Mouse (Mus musculus) heart, embryonic 12.5 days (tissue): ENCODE measurements around the gene Anxa4. TPM values are rescaled to one million over a fixed set of nuclear protein-coding genes. Genes with fewer than 3 reads are reported as not detected.

Experiments
- ATAC-seq: fragments of 200-750 bp; cut with Nextera tagmentation; 2 replicates; pipeline ENCODE4 v1.8.0; 2017; ENCODE audit warnings: moderate TSS enrichment, moderate library complexity; ENCODE audit not compliant: insufficient number of reproducible peaks, low FRiP score
- H3K27ac ChIP-seq: fragments of 300-500 bp; sonication (generic); 2 replicates; pipeline ENCODE4 v1.5.1; 2016; ENCODE audit warnings: mild to moderate bottlenecking, moderate library complexity; ENCODE audit not compliant: poor library complexity, severe bottlenecking
- H3K27me3 ChIP-seq: fragments of 300-500 bp; sonication (generic); replicated peaks from 2 replicates; pipeline ENCODE4 v1.6.1; 2016; ENCODE audit warnings: mild to moderate bottlenecking, moderate library complexity
- H3K36me3 ChIP-seq: fragments of 300-500 bp; sonication (generic); 2 replicates; pipeline ENCODE4 v1.6.1; 2016; ENCODE audit warnings: mild to moderate bottlenecking, moderate library complexity
- H3K4me1 ChIP-seq: fragments of 300-500 bp; sonication (generic); replicated peaks from 2 replicates; pipeline ENCODE4 v1.6.1; 2016; ENCODE audit warnings: mild to moderate bottlenecking
- H3K4me2 ChIP-seq: fragments of 300-500 bp; sonication (generic); 2 replicates; pipeline ENCODE4 v1.6.1; 2016; ENCODE audit warnings: mild to moderate bottlenecking, moderate library complexity
- H3K4me3 ChIP-seq: fragments of 300-500 bp; sonication (generic); 2 replicates; pipeline ENCODE4 v1.5.1; 2016; ENCODE audit warnings: mild to moderate bottlenecking
- H3K9ac ChIP-seq: fragments of 300-500 bp; sonication (generic); 2 replicates; pipeline ENCODE4 v1.6.1; 2016; ENCODE audit warnings: mild to moderate bottlenecking, moderate library complexity
- H3K9me3 ChIP-seq: fragments of 300-500 bp; sonication (generic); replicated peaks from 2 replicates; pipeline ENCODE4 v1.6.1; 2016; ENCODE audit warnings: mild to moderate bottlenecking, moderate library complexity
- WGBS: fragments of 180-500 bp; shearing (Covaris S2); methylation state at CpG from one replicate; pipeline ENCODE4 v1.1.7; 2016; 5-methylcytosine and 5-hydroxymethylcytosine counted together
- polyA plus RNA-seq: library from polyadenylated mRNA; unstranded; fragments of >200 nt; fragmentation: Nextera tagmentation; extraction: Ambion mirVana; gene quantifications from 2 replicates; pipeline ENCODE4 v1.2.1, GENCODE M21; 2016

Anxa4 gene
- polyA plus RNA-seq, 1 experiment from 2014 or later = 17.6 TPM

DNA sequence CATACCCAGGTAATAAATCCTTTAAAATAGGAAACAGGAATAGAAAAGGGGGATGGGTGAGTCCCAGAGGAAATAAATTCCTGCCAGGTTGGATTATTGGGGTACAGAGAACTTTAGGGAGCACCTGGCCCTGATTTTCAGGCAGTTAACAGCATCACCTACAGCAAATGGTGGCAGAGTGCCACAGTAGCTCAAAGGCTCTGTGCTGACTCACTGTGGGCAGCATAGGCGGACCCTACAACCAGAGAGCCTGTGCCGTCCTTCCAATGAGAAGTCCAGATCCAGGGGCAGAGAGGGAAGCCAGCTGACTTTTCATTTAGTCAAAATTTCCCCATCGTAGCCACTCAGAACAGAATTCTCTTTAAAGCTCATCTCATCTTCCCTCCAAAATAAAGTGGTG lies 16.2 kb downstream of the Anxa4 start:
- no peak for ATAC-seq
- Histone ChIP-seq H3K36me3 (no peaks in the 10 kb centered on the region), H3K27me3 (no peaks in the 10 kb centered on the region), H3K4me3 (no peak overlapping the region), H3K9me3 (no peaks in the 10 kb centered on the region), H3K4me2 (no peak overlapping the region), H3K27ac (no peak overlapping the region), H3K4me1 (peaks cover 12% of the 10 kb centered on the region), H3K9ac (no peak overlapping the region)
- 81% methylated on average over 3 of the region's 3 CpGs for WGBS

DNA sequence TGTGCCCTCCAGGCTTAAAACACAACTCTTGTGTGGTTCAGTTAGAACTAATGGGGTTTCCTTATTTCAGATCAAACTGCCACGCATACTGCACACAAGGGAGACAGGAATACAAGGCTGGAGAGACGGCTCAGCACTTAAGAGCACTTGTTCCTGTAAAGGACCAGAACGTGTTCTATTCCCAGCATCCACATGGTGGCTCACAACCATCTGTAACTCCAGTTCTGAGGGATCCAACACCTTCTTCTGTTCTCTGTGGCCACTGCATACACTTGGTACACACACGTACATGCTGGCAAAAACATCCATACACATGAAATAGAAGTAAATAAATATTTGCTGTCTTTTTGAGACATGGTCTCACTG lies 16.7 kb downstream of the Anxa4 start:
- no peaks in the 10 kb centered on the region for H3K9me3 ChIP-seq
- H3K27me3 ChIP-seq = no peaks in the 10 kb centered on the region
- no peak overlapping the region for H3K4me2 ChIP-seq
- H3K27ac ChIP-seq = no peak overlapping the region
- no peak overlapping the region for H3K4me3 ChIP-seq
- H3K4me1 ChIP-seq = peaks cover 12% of the 10 kb centered on the region
- H3K9ac ChIP-seq = no peak overlapping the region
- H3K36me3 ChIP-seq = no peaks in the 10 kb centered on the region
- 43% methylated on average over 4 of the region's 4 CpGs for WGBS
- no peak for ATAC-seq

DNA sequence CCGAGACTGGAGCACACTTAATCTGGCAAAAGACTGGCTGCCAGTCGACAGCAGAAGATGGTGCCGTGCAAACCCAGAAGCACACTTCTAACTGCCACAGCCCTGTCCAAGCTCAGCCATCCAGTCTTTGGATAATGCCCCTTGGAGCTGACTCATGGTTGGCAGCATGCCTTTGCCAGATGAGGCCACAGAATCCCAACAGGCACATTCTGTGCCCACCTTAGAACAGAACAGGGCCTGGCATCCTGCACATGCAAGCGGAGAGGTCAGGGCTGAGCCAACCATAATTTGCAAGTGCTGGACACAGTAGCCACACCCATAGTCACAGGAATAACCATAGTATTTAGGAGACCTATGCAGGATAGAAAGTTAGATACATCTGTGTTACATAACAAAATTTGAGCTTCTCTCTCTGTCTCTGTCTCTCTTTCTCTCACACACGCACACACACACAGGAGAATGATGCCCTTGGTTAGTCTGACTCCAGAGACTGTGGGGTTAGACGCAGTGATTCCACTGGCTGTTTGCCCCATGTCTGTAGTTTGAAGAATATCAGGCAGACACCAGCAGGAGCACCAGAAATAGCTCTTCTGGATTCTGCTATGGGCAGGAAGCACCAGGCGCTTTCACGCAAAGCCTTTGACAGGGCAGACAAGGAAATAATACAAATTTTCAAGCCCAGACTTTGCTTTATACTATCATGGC lies 17.2 kb downstream of the Anxa4 start:
- H3K4me2 ChIP-seq = no peak overlapping the region

DNA sequence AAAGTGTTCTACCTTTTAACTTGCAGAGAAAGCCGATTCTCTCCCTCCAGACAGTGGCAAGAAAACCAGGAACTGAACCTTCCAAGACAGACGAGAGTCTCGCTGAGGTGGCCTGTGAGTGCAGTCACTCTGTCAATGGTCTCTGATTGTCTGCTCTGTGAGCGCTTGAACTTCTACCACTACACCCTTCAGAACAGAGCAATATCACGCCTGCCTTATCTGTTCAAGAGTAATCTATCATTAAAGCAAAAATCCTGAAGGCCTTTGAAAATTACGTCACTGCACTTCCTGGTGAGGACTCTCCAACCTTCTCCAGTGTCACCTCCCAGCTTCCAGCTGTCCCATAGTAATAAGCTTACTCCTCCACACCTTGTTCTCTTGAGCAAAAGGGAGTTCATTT lies 18.4 kb downstream of the Anxa4 start:
- H3K9ac ChIP-seq = no peak overlapping the region
- H3K9me3 ChIP-seq = no peaks in the 10 kb centered on the region
- 59% methylated on average over 6 of the region's 6 CpGs for WGBS
- H3K27ac ChIP-seq = no peak overlapping the region
- no peak overlapping the region for H3K4me3 ChIP-seq
- H3K27me3 ChIP-seq = no peaks in the 10 kb centered on the region
- peaks cover 12% of the 10 kb centered on the region for H3K4me1 ChIP-seq
- ATAC-seq = no peak
- H3K36me3 ChIP-seq = no peaks in the 10 kb centered on the region
- no peak overlapping the region for H3K4me2 ChIP-seq

More for the DNA sequence above, 17.2 kb downstream of the Anxa4 start:
- Histone ChIP-seq H3K4me3 (no peak overlapping the region), H3K36me3 (no peaks in the 10 kb centered on the region), H3K9ac (no peak overlapping the region), H3K9me3 (no peaks in the 10 kb centered on the region), H3K27ac (no peak overlapping the region), H3K27me3 (no peaks in the 10 kb centered on the region), H3K4me1 (peaks cover 12% of the 10 kb centered on the region)
- ATAC-seq = no peak
- WGBS = 65% methylated on average over 8 of the region's 8 CpGs

DNA sequence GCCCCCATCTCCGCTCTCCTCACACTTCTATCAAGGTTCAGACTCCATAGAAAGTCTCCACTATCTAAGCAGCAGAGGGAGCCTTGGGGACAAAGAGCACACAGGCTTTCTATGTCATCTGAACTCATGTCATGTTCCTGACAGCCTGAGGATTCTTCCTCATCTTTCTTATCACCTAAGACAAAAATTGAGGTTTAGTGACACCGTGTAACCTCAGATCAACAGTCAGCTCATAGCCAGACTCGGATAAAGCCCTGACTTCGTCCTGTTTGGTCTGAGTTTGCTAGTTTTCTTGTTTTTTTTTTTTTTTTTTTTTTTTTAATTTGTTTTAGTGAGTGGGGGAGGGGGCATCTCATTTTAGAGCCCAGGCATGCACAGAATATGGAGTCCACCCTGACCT lies 19.6 kb downstream of the Anxa4 start:
- Histone ChIP-seq H3K4me2 (no peak overlapping the region), H3K36me3 (no peaks in the 10 kb centered on the region), H3K4me3 (no peak overlapping the region), H3K9ac (no peak overlapping the region), H3K27me3 (no peaks in the 10 kb centered on the region), H3K4me1 (peaks cover 12% of the 10 kb centered on the region), H3K27ac (no peak overlapping the region), H3K9me3 (no peaks in the 10 kb centered on the region)
- WGBS = 73% methylated on average over 4 of the region's 4 CpGs
- no peak for ATAC-seq

DNA sequence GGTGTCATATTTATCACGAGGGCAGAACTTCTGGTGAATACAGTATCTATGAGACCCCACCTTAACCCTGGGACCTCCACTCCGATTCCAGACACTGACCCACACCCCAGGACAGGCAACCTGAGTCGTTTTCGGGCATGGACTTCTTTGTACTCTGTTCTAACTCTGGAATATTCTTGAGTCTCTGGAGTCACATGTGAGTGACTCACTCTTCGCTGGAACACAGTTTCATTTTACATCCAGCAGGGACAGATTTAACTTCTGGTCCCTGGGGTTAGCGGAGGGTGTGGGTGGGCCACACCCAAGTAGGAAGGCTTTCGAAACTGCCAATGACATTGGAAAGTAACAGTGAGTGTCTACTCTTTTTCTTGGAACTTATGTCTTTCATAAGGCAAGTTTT lies 20.8 kb downstream of the Anxa4 start:
- no peak for ATAC-seq
- H3K9ac ChIP-seq = no peak overlapping the region
- 74% methylated on average over 7 of the region's 7 CpGs for WGBS
- no peaks in the 10 kb centered on the region for H3K27me3 ChIP-seq
- H3K9me3 ChIP-seq = no peaks in the 10 kb centered on the region
- H3K36me3 ChIP-seq = no peaks in the 10 kb centered on the region
- no peak overlapping the region for H3K4me2 ChIP-seq
- H3K27ac ChIP-seq = no peak overlapping the region
- peaks cover 12% of the 10 kb centered on the region for H3K4me1 ChIP-seq
- H3K4me3 ChIP-seq = no peak overlapping the region

DNA sequence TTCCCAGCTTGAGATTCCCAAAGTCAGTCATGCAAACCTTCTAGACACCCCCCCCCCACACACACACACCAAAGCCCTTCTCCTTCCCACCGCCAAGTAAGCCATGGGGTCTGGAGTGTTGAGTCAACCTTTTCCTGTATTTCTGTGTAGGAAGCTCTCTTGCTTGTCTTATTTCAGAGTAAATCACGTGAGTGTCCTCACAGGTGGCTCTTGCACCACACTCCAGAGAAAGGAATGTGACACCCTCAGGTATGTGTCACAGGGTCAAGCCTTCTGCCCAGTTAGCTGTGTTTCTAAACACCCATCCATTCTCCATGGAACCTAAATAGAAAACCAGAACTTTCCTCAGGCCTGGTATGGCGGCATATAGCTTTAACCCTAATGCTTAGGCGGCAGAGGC lies 24.4 kb downstream of the Anxa4 start:
- H3K4me2 ChIP-seq = no peak overlapping the region
- no peaks in the 10 kb centered on the region for H3K4me1 ChIP-seq
- no peak for ATAC-seq
- H3K27me3 ChIP-seq = no peaks in the 10 kb centered on the region
- H3K9me3 ChIP-seq = no peaks in the 10 kb centered on the region
- no peaks in the 10 kb centered on the region; the same call in 1 of the 2 replicates for H3K36me3 ChIP-seq
- H3K27ac ChIP-seq = no peak overlapping the region
- WGBS = 82% methylated on average over 4 of the region's 4 CpGs
- no peak overlapping the region for H3K9ac ChIP-seq
- no peak overlapping the region for H3K4me3 ChIP-seq

DNA sequence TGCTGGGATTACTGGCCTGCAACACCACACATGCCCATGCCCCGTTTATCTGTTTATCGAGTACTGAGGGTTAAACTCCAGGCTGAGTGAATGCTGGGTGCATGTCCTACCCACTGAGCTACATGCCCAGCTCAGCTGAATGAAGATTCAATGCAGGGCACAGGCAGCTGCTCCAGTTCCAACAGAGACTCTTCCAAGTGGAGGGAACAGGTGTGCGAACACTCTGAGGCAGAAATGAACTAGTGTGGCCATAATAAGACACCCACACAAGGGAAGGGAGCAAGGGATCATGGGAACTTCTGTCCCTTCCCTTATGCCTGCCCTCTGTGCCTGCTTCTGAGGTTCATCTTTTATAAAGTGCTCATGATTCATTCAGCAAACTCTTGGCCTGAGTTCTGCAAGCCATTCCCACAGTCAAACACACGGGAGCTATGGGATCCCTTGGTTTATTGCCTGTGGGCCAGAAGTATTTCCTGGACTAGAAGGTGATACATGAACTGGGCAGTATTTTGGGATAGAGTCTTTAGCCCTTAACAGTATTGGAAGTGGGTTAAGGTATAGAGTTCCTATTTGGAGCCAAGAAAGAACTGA lies 25.1 kb downstream of the Anxa4 start:
- no peak for ATAC-seq
- WGBS = 77% methylated on average over 4 of the region's 4 CpGs
- H3K9me3 ChIP-seq = no peaks in the 10 kb centered on the region

DNA sequence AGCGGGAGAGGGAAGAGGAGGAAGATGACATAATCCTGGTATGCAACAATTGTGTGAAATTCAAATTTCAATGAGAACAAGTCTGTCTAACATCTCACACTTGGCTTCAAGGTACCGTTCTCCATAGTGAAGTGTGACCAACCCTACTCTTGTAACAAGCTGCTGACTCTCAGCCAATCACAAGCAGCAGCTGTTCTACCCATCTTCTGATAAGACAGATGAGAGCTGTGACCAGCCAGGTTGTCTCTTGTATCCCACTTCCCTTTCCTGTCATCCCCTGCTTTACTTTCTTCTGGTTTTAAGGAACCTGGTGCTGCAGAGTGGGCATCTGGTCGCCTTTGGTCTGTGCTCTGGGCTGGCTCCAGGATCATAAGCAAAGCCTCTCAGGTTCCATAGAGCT lies 25.9 kb downstream of the Anxa4 start:
- Histone ChIP-seq H3K27me3 (no peaks in the 10 kb centered on the region), H3K4me1 (no peaks in the 10 kb centered on the region), H3K9ac (no peak overlapping the region), H3K4me3 (no peak overlapping the region), H3K27ac (no peak overlapping the region), H3K9me3 (no peaks in the 10 kb centered on the region), H3K4me2 (no peak overlapping the region), H3K36me3 (no peaks in the 10 kb centered on the region; the same call in 1 of the 2 replicates)
- WGBS = 65% methylated on average over 3 of the region's 3 CpGs
- no peak for ATAC-seq

More for the DNA sequence above, 25.1 kb downstream of the Anxa4 start:
- no peak overlapping the region for H3K4me2 ChIP-seq
- H3K4me3 ChIP-seq = no peak overlapping the region
- no peak overlapping the region for H3K9ac ChIP-seq
- H3K36me3 ChIP-seq = no peaks in the 10 kb centered on the region; the same call in 1 of the 2 replicates
- H3K4me1 ChIP-seq = no peaks in the 10 kb centered on the region
- no peak overlapping the region for H3K27ac ChIP-seq
- no peaks in the 10 kb centered on the region for H3K27me3 ChIP-seq

DNA sequence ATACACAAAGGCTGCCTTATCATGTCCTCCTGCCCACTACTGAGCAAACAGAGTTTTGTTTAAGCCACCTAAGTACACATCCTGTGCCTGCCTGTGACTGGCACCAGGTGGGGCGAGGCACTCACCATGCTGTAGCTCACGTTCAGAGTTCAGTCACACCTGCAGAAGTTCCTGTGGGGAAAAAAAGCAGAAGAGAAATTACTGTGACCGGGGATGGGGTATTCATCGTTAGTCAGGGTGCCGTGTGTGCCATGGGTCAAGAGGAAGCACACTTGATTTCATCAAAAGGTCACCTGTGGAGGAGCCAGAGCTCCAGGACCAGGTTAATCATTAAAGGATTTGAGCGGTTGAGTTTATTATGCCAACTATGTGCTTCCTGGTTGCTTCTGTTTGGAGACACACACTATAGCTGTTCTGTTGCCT lies 27.7 kb downstream of the Anxa4 start:
- Histone ChIP-seq H3K9ac (no peak overlapping the region), H3K4me3 (no peak overlapping the region), H3K27ac (no peak overlapping the region), H3K4me1 (no peaks in the 10 kb centered on the region), H3K36me3 (no peaks in the 10 kb centered on the region; the same call in 1 of the 2 replicates), H3K27me3 (no peaks in the 10 kb centered on the region), H3K4me2 (no peak overlapping the region), H3K9me3 (no peaks in the 10 kb centered on the region)
- ATAC-seq = no peak
- WGBS = 69% methylated on average over 6 of the region's 6 CpGs

DNA sequence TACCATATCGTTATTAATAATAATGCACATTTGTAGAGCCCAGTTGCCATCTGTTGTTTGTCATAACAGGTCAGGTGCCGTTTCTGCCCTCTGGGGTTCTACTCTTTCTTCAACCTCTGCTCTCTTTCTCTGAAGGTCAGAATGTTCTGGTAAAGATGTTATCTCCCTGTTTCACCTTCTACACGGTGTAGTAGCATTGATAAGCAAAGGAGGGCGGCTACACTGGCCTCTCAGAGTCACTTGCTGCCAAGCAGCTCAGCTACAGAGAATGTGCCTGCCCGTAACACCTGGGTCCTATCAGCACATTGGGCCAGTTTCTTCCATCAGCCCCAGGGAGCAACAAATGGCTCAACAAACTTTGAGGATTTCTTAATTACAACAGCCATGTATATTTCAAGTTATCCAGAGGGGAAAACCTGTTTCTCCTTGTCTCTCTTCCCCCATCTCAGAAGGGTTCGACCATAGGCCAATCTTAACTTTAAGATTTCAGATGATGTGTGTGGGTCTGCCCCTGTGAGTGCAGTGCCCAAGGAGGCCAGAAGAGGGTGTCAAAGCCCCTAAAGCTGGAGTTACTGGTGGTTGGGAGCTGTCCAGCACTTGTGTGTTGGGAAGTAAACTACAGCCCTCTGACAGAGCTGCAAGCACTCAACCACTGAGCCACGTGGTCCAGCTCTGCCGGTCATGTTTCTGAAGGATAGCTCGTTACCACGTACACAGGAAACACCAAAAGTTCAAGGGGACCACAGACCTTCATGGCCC lies 39.1 kb downstream of the Anxa4 start:
- Histone ChIP-seq H3K9me3 (0 out of 2 replicates have a peak, but pooled peaks cover 5% of the 10 kb centered on the region), H3K4me1 (no peaks in the 10 kb centered on the region), H3K27me3 (no peaks in the 10 kb centered on the region), H3K9ac (no peak overlapping the region), H3K27ac (no peak overlapping the region), H3K4me3 (no peak overlapping the region), H3K36me3 (0 out of 2 replicates have a peak, but pooled peaks cover 7% of the 10 kb centered on the region), H3K4me2 (no peak overlapping the region)
- no peak for ATAC-seq
- WGBS = 81% methylated on average over 10 of the region's 10 CpGs
